ENCODE assay signal across 1 mouse cellular context in the genomic region with DNA sequence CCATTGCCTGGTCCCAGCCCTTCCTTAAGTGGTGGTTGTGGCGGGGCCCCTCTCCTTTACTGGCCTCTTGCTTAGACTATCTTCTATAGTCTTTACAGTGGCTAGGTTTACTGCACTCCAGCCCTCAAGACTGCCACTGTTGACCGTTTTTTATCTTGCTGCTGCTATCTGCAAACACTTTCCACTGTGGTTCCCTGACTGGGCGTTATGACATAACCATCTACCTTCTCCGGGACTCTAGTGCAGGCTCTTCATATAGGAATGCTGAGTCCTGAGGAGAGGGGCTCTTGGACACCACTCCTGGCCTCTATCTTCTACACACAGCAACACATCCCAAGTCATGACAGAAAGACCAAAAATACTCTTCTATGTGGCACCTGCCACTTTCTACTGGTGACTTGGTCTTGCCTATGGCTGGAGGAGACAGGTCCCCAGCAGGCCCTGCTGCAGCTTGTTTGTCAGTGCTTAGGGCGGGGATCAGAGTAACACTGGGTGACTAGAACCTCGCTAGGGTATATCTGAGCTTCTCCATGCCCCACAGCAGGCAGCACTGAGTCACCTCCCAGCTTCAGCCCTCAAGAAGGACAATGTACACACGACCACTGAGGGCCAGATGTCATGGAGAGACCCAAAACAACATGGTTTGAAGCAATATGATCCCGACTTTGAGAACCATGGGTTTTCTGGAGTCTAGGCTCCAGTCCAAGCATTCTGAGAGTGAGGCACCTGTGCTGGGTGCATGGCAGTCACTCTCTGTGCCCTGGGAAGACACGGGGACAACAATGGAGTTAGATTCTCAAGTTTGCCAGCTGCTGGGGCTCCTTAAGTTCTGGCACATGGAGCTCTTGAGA.
A peak's percentile ranks its signal among the peaks of the same experiment; 100 is the strongest.
TF ChIP-seq lines count a peak whose summit lies in the region.

No protein-coding gene starts in this region.

TF ChIP-seq in MEL, 35 proteins besides CTCF, POLR2A, EP300 and RAD21:
- TF ChIP-seq POLR2AphosphoS2 (IDR thresholded peaks at IDR 0.05; ENCODE audit: low read length), result 0 out of 2 replicates have a peak, but pooled peaks have one; percentile 39
- peak; percentile 53 for TF ChIP-seq NELFE (IDR thresholded peaks at IDR 0.05; ENCODE audit: low read depth, low read length)
- no peak; the same call in 1 of the 2 replicates for TF ChIP-seq MAZ (IDR thresholded peaks at IDR 0.05; ENCODE audit: low read depth, low read length)
- no peak for TF ChIP-seq USF2 (IDR thresholded peaks at IDR 0.05; ENCODE audit: borderline replicate concordance in 1 of 2, insufficient read depth in 1 of 2, low read depth in 1 of 2, low read length in 2 of 2)
- TF ChIP-seq MAX (IDR thresholded peaks at IDR 0.05; ENCODE audit: low read length), result peak; percentile 65; the same call in 1 of the 2 replicates
- no peak for TF ChIP-seq MXI1 (IDR thresholded peaks at IDR 0.05; ENCODE audit: low read depth, low read length)
- no peak for TF ChIP-seq ZC3H11A (IDR thresholded peaks at IDR 0.05; ENCODE audit: low read depth, low read length)
- no peak for TF ChIP-seq CHD2 (IDR thresholded peaks at IDR 0.05; ENCODE audit: low read length)
- TF ChIP-seq ZNF384 (IDR thresholded peaks at IDR 0.05; ENCODE audit: low read depth, low read length), result no peak
- TF ChIP-seq SIN3A (IDR thresholded peaks at IDR 0.05; ENCODE audit: low read length), result peak; percentile 80
- TF ChIP-seq ZKSCAN1 (IDR thresholded peaks at IDR 0.05; ENCODE audit: low read depth, low read length), result no peak
- no peak for TF ChIP-seq RCOR1 (IDR thresholded peaks at IDR 0.05; ENCODE audit: low read depth, low read length)
- TF ChIP-seq UBTF (IDR thresholded peaks at IDR 0.05; ENCODE audit: borderline replicate concordance, insufficient read depth, low read depth, low read length), result no peak
- peak; percentile 7; the same call in 1 of the 2 replicates for TF ChIP-seq MAFK (IDR thresholded peaks at IDR 0.05; ENCODE audit: borderline replicate concordance, low read depth, low read length)
- 0 out of 2 replicates have a peak, but pooled peaks have one; percentile 13 for TF ChIP-seq HCFC1 (IDR thresholded peaks at IDR 0.05; ENCODE audit: low read depth, low read length)
- TF ChIP-seq POLR2AphosphoS5 (IDR thresholded peaks at IDR 0.05; ENCODE audit: borderline replicate concordance, low read depth, low read length), result no peak
- TF ChIP-seq MYB (IDR thresholded peaks at IDR 0.05; ENCODE audit: low read depth, low read length), result peak; percentile 89
- peak; percentile 12; the same call in 1 of the 2 replicates for TF ChIP-seq TAL1 (IDR thresholded peaks at IDR 0.05; ENCODE audit: low read length)
- 0 out of 2 replicates have a peak, but pooled peaks have one; percentile 59 for TF ChIP-seq CHD1 (IDR thresholded peaks at IDR 0.05; ENCODE audit: low read depth, low read length)
- no peak for TF ChIP-seq JUND (IDR thresholded peaks at IDR 0.05; ENCODE audit: low read depth, low read length)
- TF ChIP-seq TCF12 (IDR thresholded peaks at IDR 0.05; ENCODE audit: low read depth, low read length), result peak; percentile 60
- TF ChIP-seq GABPA (IDR thresholded peaks at IDR 0.05; ENCODE audit: low read depth, low read length), result 0 out of 2 replicates have a peak, but pooled peaks have one; percentile 19
- TF ChIP-seq USF1 (IDR thresholded peaks at IDR 0.05; ENCODE audit: low read depth, low read length), result no peak
- TF ChIP-seq NRF1 (IDR thresholded peaks at IDR 0.05; ENCODE audit: insufficient read depth, low read depth, low read length, poor library complexity, severe bottlenecking), result no peak
- TF ChIP-seq ZMIZ1 (IDR thresholded peaks at IDR 0.05; ENCODE audit: low read depth, low read length), result 0 out of 2 replicates have a peak, but pooled peaks have one; percentile 48
- no peak; the same call in 1 of the 2 replicates for TF ChIP-seq SMC3 (IDR thresholded peaks at IDR 0.05; ENCODE audit: low read depth, low read length)
- peak; percentile 85 for TF ChIP-seq GATA1 (IDR thresholded peaks at IDR 0.05; ENCODE audit: low read depth, low read length)
- TF ChIP-seq ETS1 (IDR thresholded peaks at IDR 0.05; ENCODE audit: low read depth, low read length), result peak; percentile 82
- TF ChIP-seq TBP (IDR thresholded peaks at IDR 0.05; ENCODE audit: low read depth, low read length), result peak; percentile 41; the same call in 1 of the 2 replicates
- no peak for TF ChIP-seq E2F4 (IDR thresholded peaks at IDR 0.05; ENCODE audit: borderline replicate concordance, low read depth, low read length)
- 0 out of 2 replicates have a peak, but pooled peaks have one; percentile 19 for TF ChIP-seq MEF2A (IDR thresholded peaks at IDR 0.05; ENCODE audit: extremely low read depth, insufficient replicate concordance, low read depth, low read length, poor library complexity, severe bottlenecking)
- TF ChIP-seq BHLHE40 (IDR thresholded peaks at IDR 0.05; ENCODE audit: borderline replicate concordance, low read depth, low read length), result 0 out of 2 replicates have a peak, but pooled peaks have one; percentile 12
- peak; percentile 39; the same call in 1 of the 2 replicates for TF ChIP-seq MYC (IDR thresholded peaks at IDR 0.05; ENCODE audit: low read depth, low read length)
- no peak for TF ChIP-seq KAT2A (conservative IDR thresholded peaks at IDR 0.05; ENCODE audit: low read depth, low read length)
- no peak for TF ChIP-seq ELF1 (IDR thresholded peaks at IDR 0.05; ENCODE audit: low read depth, low read length)
